Mouse (Mus musculus) limb, embryonic 13.5 days (tissue): ENCODE results near the gene Slc23a2. TPM values are rescaled to one million over a fixed set of nuclear protein-coding genes. Genes with fewer than 3 reads are reported as not detected.

Experiments used
- ATAC-seq: fragments of 200-750 bp; cut with Nextera tagmentation; 2 replicates; pipeline ENCODE4 v1.8.0; 2017; ENCODE audit warnings: low read depth, moderate number of reproducible peaks, moderate TSS enrichment; ENCODE audit not compliant: low FRiP score
- H3K27ac ChIP-seq: fragments of 300-500 bp; sonication (generic); 2 replicates; pipeline ENCODE4 v1.5.1; 2015; ENCODE audit warnings: inconsistent platforms, mild to moderate bottlenecking, moderate library complexity
- H3K27me3 ChIP-seq: fragments of 300-500 bp; sonication (generic); 2 replicates; pipeline ENCODE4 v1.6.1; 2015; ENCODE audit warnings: mild to moderate bottlenecking, inconsistent platforms
- H3K36me3 ChIP-seq: fragments of 300-500 bp; sonication (generic); 2 replicates; pipeline ENCODE4 v1.6.1; 2015; ENCODE audit warnings: inconsistent platforms, mild to moderate bottlenecking, moderate library complexity
- H3K4me1 ChIP-seq: fragments of 300-500 bp; sonication (generic); 2 replicates; pipeline ENCODE4 v1.6.1; 2015; ENCODE audit warnings: inconsistent platforms
- H3K4me2 ChIP-seq: fragments of 300-500 bp; sonication (generic); replicated peaks from 2 replicates; pipeline ENCODE4 v1.6.1; 2015; ENCODE audit warnings: inconsistent platforms, mild to moderate bottlenecking, moderate library complexity
- H3K4me3 ChIP-seq: fragments of 300-500 bp; sonication (generic); 2 replicates; pipeline ENCODE4 v1.5.1; 2015; ENCODE audit warnings: moderate library complexity, mild to moderate bottlenecking, inconsistent platforms
- H3K9ac ChIP-seq: fragments of 300-500 bp; sonication (generic); 2 replicates; pipeline ENCODE4 v1.6.1; 2015; ENCODE audit warnings: mild to moderate bottlenecking, inconsistent platforms
- H3K9me3 ChIP-seq: fragments of 300-500 bp; sonication (generic); 2 replicates; pipeline ENCODE4 v1.6.1; 2016; ENCODE audit warnings: inconsistent platforms
- WGBS: fragments of 180-500 bp; shearing (Covaris S2); methylation state at CpG from one replicate; pipeline ENCODE4 v1.1.7; 2015; 5-methylcytosine and 5-hydroxymethylcytosine counted together
- polyA plus RNA-seq: library from polyadenylated mRNA; unstranded; fragments of >200 nt; fragmentation: Nextera tagmentation; extraction: Ambion mirVana; gene quantifications from 2 replicates; pipeline ENCODE4 v1.2.1, GENCODE M21; 2015

Gene Slc23a2
- polyA plus RNA-seq, 1 experiment from 2014 or later: 12.7 TPM

DNA sequence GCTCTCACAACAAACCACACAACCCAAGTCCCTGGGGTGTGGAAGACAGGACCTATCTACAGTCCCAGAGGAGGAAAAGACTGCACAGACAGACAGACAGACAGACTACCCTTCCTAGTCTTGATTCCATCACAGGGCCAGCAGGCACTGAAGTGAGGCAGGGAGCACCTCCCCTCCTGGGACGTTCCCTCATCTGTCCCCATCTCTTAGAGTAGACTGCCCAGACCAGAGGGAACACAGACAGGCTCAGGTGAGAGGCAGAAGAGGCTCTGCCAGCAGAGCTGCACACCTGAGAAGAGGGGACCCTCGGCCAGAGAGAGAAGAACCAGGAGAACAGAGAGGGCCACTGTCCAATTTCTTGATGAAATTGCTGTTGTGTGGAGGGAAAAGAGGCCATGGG is 33.0 kb downstream of the Slc23a2 start:
- Histone ChIP-seq H3K27ac (no peak overlapping the region), H3K4me3 (no peak overlapping the region), H3K4me1 (peaks cover 32% of the 10 kb centered on the region), H3K4me2 (no peak overlapping the region), H3K27me3 (no peaks in the 10 kb centered on the region), H3K9me3 (no peaks in the 10 kb centered on the region), H3K36me3 (peaks cover 3% of the 10 kb centered on the region; the same call in 1 of the 2 replicates), H3K9ac (no peak overlapping the region)
- ATAC-seq: no peak
- WGBS: 59% methylated on average over 2 of the region's 2 CpGs

DNA sequence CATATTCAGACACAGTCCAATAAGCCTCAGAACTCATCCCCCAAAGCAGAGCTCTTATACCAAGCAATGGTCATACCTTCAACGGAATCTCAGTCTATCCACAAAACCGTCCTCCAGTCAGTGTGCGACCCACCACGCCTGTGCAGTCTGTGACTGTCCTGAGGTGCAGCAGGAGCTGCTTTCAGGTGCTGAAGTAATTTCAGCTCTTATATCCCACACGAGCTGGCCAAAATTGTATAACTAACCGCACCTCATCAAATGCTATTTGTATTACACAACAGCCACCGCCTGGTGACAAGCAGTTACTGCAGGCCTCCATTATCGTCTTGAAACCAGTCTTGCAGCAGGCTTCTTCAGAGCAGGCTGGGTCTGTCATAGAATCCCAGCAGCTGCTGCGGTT is 33.6 kb downstream of the Slc23a2 start:
- ATAC-seq: peak; percentile 55; the same call in 1 of the 2 replicates

DNA sequence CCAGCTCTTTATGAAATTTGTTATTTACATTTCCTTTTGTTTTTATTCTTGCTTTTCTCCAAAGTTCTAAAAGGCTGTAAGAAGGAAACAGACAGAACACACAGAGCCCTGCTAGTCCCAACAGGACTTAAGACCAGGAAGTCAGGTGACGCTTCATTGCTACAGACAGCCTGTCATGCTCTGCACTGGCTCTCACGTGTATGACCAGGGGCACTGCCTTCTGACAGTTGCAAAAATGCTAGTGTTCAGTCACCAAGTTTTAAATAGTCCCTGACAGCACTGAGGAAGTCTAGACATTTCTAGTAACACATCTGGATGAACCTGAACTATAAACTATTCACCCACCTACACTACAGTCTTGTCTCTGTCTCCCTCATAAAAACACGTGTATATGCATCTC is 34.2 kb downstream of the Slc23a2 start:
- Histone ChIP-seq H3K4me1 (peaks cover 41% of the 10 kb centered on the region), H3K36me3 (peaks cover 3% of the 10 kb centered on the region; the same call in 1 of the 2 replicates), H3K9ac (no peak overlapping the region), H3K9me3 (no peaks in the 10 kb centered on the region), H3K27me3 (no peaks in the 10 kb centered on the region), H3K4me2 (no peak overlapping the region), H3K4me3 (no peak overlapping the region), H3K27ac (no peak overlapping the region)
- ATAC-seq: no peak
- WGBS: 42% methylated on average over 3 of the region's 3 CpGs

More for the DNA sequence above, 33.6 kb downstream of the Slc23a2 start:
- no peak overlapping the region for H3K4me2 ChIP-seq
- peaks cover 3% of the 10 kb centered on the region; the same call in 1 of the 2 replicates for H3K36me3 ChIP-seq
- no peaks in the 10 kb centered on the region for H3K9me3 ChIP-seq
- H3K27ac ChIP-seq: no peak overlapping the region
- 52% methylated on average over 9 of the region's 9 CpGs for WGBS
- no peaks in the 10 kb centered on the region for H3K27me3 ChIP-seq
- no peak overlapping the region for H3K9ac ChIP-seq
- peaks cover 39% of the 10 kb centered on the region for H3K4me1 ChIP-seq
- H3K4me3 ChIP-seq: no peak overlapping the region

DNA sequence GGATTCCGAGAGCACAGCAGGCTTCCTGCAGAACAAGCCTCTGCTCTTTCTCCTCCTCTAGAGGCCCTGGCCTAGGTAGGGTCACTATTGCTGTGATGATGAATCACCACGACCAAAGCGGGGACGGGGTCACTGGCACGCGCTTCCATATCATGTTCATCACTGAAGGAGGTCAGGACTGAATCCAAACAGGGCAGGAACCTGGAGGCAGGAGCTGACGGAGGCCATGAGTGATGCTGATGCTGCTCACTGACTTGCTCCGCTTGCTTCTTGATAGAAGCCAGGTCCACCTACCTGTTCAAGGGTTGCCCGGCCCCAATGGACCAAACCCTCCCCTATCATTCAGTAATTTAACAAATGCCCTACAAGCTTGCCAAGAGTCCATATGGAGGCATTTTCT is 35.9 kb downstream of the Slc23a2 start:
- Histone ChIP-seq H3K4me1 (peaks cover 27% of the 10 kb centered on the region), H3K9me3 (no peaks in the 10 kb centered on the region), H3K9ac (no peak overlapping the region), H3K4me2 (no peak overlapping the region), H3K27me3 (no peaks in the 10 kb centered on the region), H3K4me3 (no peak overlapping the region), H3K36me3 (peaks cover 3% of the 10 kb centered on the region; the same call in 1 of the 2 replicates), H3K27ac (no peak overlapping the region)
- WGBS: 96% methylated on average over 9 of the region's 9 CpGs
- no peak for ATAC-seq

DNA sequence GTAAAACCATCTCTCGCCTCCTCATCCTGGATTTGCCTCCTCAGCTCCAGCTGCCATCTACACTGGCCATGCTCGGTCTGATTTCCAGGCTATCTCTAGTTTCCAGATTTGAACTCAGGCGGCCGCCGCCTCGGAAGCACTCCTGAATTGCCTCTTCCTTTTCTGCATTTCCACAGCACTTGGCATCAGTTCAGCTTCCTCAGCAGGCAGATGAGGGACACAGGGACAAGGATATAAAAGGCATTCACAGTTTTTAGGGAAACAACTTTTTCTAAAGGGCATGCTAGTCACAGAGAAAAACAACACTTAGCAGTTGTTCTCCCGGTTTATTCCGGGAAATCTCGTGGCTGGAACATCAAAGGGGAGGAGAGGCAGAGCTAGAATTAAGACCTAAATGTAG is 37.3 kb downstream of the Slc23a2 start:
- no peaks in the 10 kb centered on the region for H3K27me3 ChIP-seq
- WGBS: 58% methylated on average over 9 of the region's 9 CpGs
- no peak for ATAC-seq
- H3K4me3 ChIP-seq: no peak overlapping the region
- H3K27ac ChIP-seq: no peak overlapping the region; the same call in 1 of the 2 replicates
- H3K4me1 ChIP-seq: peaks cover 38% of the 10 kb centered on the region
- H3K9me3 ChIP-seq: no peaks in the 10 kb centered on the region
- no peak overlapping the region for H3K4me2 ChIP-seq
- no peak overlapping the region for H3K9ac ChIP-seq
- H3K36me3 ChIP-seq: peaks cover 3% of the 10 kb centered on the region; the same call in 1 of the 2 replicates

DNA sequence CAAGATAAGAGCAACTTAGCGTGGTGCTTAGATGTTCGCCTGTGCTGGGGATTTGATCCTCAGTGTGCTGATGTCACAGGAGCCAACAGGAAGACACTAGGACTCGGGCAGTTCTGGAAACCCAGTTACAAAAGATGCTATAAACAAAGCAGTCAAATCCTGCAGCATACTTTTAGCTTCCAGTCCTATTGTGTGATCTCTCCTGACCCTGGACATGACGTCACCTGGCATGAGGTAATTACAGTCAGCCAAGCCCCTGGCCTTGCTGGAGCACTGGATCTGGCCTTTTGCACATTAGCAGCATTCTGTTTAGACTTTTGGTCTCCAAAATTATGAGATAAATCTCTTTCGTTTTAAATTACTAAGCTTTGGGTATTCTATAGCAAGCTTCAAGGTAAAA is 38.8 kb downstream of the Slc23a2 start:
- no peak overlapping the region for H3K9ac ChIP-seq

DNA sequence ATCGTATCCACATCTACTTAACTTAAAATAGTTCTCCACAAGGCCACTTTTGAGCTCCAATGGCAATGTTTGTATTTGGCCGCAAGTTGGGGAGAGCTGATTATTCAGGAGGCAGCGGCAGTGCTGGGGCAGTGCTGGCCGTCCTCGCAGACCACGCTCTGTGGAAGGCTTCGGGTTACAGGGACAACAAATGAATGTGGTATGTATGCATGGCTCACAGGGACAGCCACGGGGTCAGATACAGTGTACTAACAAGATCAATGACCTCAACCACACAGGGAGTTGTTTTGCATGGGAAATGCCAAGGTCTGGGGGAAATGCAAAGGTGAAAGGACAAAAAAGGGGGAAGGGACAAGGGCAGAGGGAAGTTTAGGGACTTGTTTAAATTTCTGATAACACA is 41.6 kb downstream of the Slc23a2 start:
- H3K9ac ChIP-seq: no peak overlapping the region
- peaks cover 34% of the 10 kb centered on the region for H3K4me1 ChIP-seq
- H3K27me3 ChIP-seq: no peaks in the 10 kb centered on the region
- ATAC-seq: no peak
- peak overlapping the region; percentile 6; the same call in 1 of the 2 replicates for H3K27ac ChIP-seq
- H3K4me2 ChIP-seq: no peak overlapping the region
- H3K9me3 ChIP-seq: no peaks in the 10 kb centered on the region
- peaks cover 20% of the 10 kb centered on the region for H3K36me3 ChIP-seq
- no peak overlapping the region for H3K4me3 ChIP-seq
- WGBS: 9% methylated on average over 8 of the region's 8 CpGs

More for the DNA sequence above, 38.8 kb downstream of the Slc23a2 start:
- 64% methylated on average over 5 of the region's 5 CpGs for WGBS
- H3K4me3 ChIP-seq: no peak overlapping the region
- H3K36me3 ChIP-seq: peaks cover 3% of the 10 kb centered on the region; the same call in 1 of the 2 replicates
- 0 out of 2 replicates have a peak overlapping the region, but pooled peaks have one; percentile 33 for H3K27ac ChIP-seq
- H3K4me2 ChIP-seq: no peak overlapping the region
- H3K4me1 ChIP-seq: peaks cover 36% of the 10 kb centered on the region
- H3K27me3 ChIP-seq: no peaks in the 10 kb centered on the region
- H3K9me3 ChIP-seq: no peaks in the 10 kb centered on the region
- no peak for ATAC-seq

DNA sequence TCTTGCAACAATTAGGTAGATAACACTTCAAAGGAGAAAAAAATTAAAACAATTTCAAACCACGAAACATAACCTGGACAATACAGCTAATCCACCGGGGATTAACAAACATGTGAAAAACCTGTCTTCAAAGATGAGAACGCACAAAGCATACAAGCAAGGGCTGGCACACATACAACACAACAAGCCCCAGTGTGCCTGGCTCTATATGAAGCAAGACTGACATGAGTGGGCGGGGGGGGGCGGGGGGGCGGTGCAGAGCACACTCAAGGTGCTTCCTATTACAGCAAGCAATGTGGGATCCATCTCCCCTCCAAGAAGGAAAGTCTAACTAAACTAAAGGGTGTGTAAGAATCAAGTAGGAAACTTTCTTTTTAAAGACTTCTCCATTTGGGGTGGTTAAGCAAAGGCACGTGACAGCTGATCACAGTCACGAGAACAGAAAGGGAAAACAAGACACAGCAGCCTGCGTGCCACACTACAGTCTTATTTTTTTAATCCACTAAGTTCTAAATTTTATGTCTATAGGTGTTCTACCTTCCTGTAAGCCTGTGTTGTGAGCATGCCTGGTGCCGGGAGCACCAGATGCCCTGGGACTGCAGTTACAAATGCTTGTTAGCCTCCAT is 42.3 kb downstream of the Slc23a2 start:
- Histone ChIP-seq H3K4me2 (no peak overlapping the region), H3K27ac (peak overlapping the region; percentile 6; the same call in 1 of the 2 replicates), H3K27me3 (no peaks in the 10 kb centered on the region), H3K36me3 (peaks cover 22% of the 10 kb centered on the region), H3K9ac (no peak overlapping the region), H3K9me3 (no peaks in the 10 kb centered on the region), H3K4me3 (no peak overlapping the region), H3K4me1 (peaks cover 30% of the 10 kb centered on the region)
- 71% methylated on average over 10 of the region's 10 CpGs for WGBS
- ATAC-seq: no peak

DNA sequence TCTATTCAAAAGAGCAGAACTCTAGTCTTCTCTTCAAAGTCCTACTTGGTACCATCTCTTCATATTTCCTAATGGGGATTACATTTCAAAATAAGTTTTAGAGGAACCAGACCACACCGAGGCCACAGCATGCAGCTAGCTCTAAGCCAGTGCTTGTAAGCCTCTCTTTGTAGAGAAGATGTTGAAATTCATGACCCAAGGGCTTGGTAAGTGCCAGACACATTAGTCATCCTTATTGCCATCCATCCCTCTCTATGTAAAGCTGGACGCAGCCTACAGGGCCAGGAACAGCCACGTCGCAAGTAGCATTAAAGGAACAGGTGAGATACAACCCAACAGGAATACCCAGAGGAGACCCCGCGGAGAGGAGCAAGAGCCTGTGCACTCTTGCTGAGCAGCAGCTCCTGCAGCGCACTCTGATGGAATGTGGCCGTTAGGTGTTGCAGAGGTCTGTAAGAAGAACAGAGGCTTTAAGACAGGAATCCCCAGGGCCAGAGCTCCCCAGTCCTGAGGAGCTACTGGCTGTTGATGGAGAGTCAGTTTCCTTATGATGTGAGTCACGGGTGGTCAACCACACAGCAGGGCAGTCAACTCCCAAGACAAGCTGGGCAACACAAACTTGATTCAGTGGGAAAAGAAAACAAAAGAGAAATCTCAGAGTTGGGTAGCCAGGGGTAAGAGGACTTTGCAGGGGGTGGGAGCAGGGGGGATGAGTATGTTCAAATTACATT is 45.8 kb downstream of the Slc23a2 start:
- H3K4me3 ChIP-seq: no peak overlapping the region
- no peak overlapping the region for H3K4me2 ChIP-seq
- H3K27me3 ChIP-seq: no peaks in the 10 kb centered on the region
- ATAC-seq: no peak
- no peaks in the 10 kb centered on the region for H3K9me3 ChIP-seq
- 80% methylated on average over 9 of the region's 9 CpGs for WGBS
- peaks cover 14% of the 10 kb centered on the region for H3K4me1 ChIP-seq
- no peak overlapping the region for H3K27ac ChIP-seq
- H3K9ac ChIP-seq: no peak overlapping the region
- H3K36me3 ChIP-seq: peaks cover 23% of the 10 kb centered on the region

DNA sequence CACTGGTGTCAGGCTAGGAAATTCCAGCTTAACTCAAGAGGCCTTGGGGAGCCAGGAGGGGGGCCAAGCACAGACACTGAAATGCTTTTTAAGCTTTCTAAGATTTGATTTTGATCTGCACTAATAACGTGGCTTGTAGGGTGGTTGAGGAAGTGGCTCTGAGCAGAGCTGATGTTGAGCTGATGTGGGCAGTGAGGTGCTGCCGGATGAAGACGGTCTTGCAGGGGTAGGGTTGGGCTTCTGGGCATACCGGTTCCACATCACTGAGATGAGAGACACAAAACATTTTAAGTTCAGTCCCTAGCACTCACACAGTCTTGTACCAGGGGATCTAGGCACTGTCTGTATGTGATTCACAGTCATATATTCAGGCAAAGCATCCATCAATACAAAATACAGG is 46.5 kb downstream of the Slc23a2 start:
- Histone ChIP-seq H3K4me3 (no peak overlapping the region), H3K27me3 (no peaks in the 10 kb centered on the region), H3K9me3 (no peaks in the 10 kb centered on the region), H3K9ac (no peak overlapping the region), H3K4me2 (no peak overlapping the region), H3K4me1 (peaks cover 10% of the 10 kb centered on the region), H3K27ac (no peak overlapping the region), H3K36me3 (peaks cover 25% of the 10 kb centered on the region)
- WGBS: 93% methylated on average over 4 of the region's 4 CpGs
- no peak for ATAC-seq

DNA sequence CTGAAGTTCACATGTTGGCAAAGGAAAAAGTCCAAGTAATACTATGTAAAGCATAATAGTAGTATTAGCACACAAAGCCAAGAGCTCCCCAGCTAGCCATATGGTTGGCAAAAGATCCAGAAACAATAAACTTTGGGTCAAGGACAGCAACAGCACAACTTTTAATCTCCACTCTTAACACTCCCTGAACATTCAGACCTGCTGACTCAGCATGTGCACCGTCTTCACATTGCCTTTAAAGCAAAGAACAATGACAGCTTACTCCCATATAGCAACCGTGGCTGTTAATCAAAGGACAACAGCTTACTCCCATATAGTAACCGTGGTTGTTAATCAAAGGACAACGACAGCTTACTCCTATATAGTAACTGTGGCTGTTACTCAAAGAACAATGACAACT is 48.3 kb downstream of the Slc23a2 start:
- H3K9ac ChIP-seq: no peak overlapping the region
- peaks cover 38% of the 10 kb centered on the region for H3K36me3 ChIP-seq
- no peaks in the 10 kb centered on the region for H3K9me3 ChIP-seq
- no peak overlapping the region for H3K27ac ChIP-seq
- 80% methylated on average over 4 of the region's 4 CpGs for WGBS
- H3K4me2 ChIP-seq: no peak overlapping the region
- no peaks in the 10 kb centered on the region for H3K4me1 ChIP-seq
- H3K27me3 ChIP-seq: no peaks in the 10 kb centered on the region
- ATAC-seq: no peak
- H3K4me3 ChIP-seq: no peak overlapping the region

DNA sequence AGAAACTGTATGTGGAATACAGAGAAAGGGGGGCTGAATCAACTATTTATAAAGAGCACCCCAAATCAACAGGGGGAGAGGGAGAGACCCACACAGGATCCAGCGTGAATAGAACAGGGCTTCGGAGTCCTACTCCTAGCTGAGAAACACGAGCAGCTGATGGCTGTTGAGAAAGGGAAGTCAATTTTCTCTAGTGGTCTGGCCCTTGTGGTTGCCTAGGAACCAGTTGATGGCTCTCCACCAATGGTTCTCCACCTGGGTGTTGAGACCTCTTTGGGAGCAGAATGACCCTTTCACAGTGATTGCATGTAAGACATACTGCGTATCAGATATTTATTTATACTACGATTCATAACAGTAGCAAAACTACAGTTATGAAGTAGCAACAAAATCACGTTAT is 49.1 kb downstream of the Slc23a2 start:
- Histone ChIP-seq H3K9ac (no peak overlapping the region), H3K4me3 (no peak overlapping the region), H3K4me2 (no peak overlapping the region), H3K4me1 (no peaks in the 10 kb centered on the region), H3K27me3 (no peaks in the 10 kb centered on the region), H3K9me3 (no peaks in the 10 kb centered on the region), H3K36me3 (peaks cover 37% of the 10 kb centered on the region), H3K27ac (no peak overlapping the region)
- 91% methylated on average over 6 of the region's 6 CpGs for WGBS
- no peak for ATAC-seq
